Mouse (Mus musculus): ENCODE measurements around the gene Cox11.

Gene Cox11

GRCm38 (mm10) chr11:90665161-90665560 is 27.2 kb downstream of the Cox11 start:
- DNase-seq = no peak

DNA sequence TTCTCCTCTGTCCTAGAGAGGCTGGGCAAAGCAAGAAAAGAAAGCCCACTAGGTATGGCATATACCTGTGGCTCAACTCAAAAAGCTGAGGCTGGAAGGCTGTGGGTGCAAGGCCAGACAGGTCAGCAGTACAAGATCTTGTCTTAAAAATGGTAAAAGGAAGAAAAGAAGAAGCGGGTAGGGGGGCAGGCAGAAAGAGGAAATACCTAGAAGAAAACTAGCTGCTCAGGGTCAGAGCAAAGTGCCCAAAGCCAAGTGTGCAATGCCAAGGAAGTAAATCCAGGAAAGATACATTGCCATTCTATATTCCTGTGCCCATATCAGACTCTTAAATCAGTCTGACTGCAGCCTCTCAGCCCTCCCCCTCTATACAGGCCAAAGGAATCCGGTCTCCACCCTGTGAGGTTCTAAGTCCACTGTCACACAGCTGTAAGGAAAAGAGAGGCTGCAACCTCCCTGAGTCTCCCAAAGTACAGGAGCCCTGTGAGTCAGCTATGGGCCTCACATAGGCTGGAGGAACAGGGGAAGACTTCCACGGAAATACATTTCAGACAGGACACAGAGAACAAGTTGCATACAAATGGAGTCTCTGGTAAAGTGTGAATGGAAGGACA is 28.3 kb downstream of the Cox11 start:
- DNase-seq = no peak

- DNase-seq = no peak
These were observed 28.9 kb downstream of the Cox11 start for GRCm38 (mm10) chr11:90666916-90667315.

- no peak for DNase-seq
These were observed 29.4 kb downstream of the Cox11 start for GRCm38 (mm10) chr11:90667325-90667724.

DNA sequence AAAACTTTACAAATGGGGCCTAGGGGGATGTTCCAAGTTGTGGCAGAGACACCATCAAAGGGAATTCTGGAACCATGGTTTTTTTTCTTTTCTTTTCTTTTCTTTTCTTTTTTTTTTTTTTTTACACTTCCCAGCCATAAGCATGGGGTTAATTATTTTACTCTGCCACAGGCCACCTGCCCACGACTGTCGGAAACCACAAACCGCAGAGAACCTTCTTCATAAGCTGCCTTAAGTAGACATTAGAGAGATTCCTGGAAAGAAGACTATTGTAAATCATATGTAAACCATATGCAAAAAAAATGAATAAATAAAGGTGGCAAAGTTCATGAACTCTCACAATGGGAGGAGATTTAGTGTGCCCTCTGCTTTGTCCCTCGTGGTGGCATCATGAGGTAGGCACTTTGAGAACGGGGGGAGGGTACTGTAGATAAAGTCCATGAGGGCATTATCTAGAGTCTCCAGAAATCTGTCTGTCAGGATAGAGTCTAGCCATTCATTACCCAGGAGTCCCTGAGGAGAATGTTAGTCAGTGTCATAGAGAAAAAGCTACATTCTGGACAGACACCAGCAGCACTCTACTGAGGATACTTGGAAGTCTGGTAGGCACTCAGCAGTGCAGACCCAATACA is 37.6 kb downstream of the Cox11 start:
- DNase-seq = no peak

- DNase-seq = no peak
These were observed 39.1 kb downstream of the Cox11 start for GRCm38 (mm10) chr11:90677027-90677426.

GRCm38 (mm10) chr11:90677771-90678288 is 39.9 kb downstream of the Cox11 start:
- DNase-seq = no peak

DNA sequence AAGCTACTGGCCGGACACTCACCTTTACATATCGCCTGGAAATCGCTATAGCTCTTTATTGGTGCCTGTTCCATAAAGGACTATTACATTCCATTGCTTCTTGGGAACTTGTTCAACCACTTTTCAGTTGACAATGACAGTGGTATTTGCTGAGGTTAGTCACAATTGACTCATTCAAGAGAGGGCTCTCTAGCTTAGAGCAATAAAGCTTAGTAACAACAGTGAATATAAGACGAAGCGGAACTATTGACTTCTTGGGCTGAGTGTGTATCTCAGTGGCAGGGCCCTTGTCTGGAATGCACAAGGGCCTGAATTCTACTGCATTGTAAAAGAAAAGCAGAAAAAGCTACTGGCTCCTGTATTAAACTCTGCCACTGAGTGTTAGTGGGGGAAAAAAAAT is 40.6 kb downstream of the Cox11 start:
- no peak for DNase-seq

DNA sequence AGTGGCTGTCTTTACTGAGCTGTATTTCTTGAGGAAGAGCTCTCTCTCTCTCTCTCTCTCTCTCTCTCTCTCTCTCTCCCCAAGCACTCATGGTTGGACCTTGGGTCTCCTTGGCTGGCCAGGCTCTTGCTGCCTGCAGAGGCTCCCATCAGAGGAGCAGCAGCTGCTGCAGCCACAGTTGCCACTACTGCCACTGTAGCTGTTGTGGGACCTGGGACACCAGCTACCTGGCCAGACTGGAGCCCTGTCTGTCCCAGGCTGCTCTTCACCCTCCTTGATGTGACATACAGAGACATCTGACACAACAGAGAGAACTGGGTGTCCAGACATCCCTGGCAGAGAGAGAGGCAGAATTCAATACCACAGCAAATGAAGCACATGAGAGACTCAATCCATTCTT is 43.2 kb downstream of the Cox11 start:
- no peak for DNase-seq

DNA sequence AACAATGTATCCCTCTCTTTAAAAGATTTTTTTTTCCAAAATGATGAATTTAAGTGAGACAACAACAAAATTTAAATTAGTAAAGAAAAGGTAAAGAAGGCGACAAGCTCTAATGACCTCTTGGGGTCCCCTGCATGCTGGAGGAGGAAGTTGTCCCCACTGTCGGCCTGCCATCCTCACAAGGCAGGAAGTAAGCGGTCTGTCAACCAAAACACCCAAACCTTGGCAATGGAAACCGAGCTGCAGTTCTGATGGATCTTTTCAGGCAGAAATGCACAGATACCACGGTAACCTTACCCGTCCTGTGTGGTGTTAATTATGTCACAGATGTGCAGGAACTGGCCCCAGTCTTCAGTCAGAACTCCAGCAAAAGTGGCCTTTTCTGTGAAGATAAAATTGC is 46.8 kb downstream of the Cox11 start:
- no peak for DNase-seq

GRCm38 (mm10) chr11:90685196-90685595 is 47.2 kb downstream of the Cox11 start:
- no peak for DNase-seq

DNA sequence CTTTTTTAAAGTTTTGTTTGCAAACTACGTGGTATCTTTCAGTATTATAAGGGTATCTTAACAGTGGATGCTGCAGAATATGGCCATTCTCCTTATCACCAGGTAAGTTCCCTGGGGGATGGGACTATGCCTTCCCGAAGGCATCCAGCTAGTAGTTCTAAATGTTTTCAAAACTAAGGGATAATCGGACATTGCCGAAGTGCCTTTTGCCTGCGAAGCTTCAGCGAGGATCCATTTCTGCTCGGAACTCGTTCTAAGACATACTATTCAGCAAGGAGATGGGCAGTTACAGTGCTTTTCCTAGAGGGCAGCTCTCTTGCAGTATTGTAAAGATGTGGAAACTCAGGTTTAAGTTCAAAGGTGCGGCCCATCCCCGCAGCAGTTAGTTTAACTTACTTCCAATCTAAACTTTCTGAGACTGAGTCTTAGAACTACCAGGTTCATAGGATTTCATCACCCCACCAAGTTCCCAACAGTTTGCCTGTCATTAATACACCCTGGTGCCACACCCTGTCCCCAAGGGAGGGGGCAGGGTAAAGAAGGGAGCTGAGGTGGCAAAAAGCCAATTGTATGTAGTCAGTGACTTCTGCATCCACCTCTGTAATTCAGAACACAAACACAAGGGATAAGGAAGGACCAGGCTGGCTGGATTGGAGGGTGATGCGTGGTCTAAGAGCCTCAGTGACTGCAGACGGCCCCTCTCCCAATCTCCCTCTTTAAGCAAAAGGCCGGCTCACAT is 48.5 kb downstream of the Cox11 start:
- no peak for DNase-seq

DNA sequence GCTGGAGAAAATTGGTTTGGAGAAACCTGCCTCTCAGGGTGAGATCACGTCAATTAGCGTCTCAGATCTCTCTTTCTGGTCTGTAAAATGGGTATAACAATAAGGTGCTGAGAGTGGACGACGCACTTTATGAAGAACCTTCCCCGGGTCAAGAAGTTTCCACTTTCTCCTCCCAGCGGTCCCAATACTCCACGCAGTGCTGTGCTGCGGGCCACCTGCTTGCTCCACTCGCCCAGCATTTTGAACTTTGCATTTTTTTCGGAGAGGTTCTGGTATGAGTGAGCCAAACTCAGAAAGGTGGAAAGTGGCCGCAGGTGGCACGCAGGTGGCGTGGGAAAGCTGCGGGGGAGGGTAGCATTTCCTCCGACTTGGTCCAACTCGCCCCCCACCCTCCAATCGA is 49.1 kb downstream of the Cox11 start:
- DNase-seq = no peak

GRCm38 (mm10) chr11:90687460-90688416 is 49.8 kb downstream of the Cox11 start, which contains the start of gene Tom1l1:
Tom1l1 (minus strand) TSS chr11:90688366.
- DNase-seq = no peak

GRCm38 (mm10) chr11:90690361-90690760 is 52.4 kb downstream of the Cox11 start:
- DNase-seq = no peak

DNA sequence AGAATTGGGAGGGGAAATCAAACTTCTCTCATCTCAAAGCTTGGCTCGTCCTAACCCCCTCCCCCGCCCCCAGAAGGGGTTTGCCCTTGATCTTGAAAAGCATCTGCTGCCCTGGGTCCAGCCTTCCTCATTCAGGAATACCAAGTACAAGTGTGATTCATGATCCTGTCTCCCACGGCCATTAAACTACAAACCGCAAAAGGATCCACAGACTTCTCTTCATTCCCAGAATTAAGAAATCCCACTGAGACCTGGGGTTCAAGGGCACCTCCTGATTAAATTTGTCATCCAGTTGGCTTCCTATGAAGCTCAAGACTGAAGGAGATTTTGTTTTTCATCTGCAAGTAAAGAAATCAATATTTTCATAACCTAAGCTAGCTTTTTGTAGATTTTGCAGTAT is 56.2 kb downstream of the Cox11 start:
- no peak for DNase-seq

All from B cell, adult 2 months (primary cell).